Mouse (Mus musculus) myocyte (in vitro differentiated cells): ENCODE measurements around the gene Rabepk. TPM values are rescaled to one million over a fixed set of nuclear protein-coding genes. Genes with fewer than 3 reads are reported as not detected.
"Not testable (repeated sequence)": the region's sequence is repeated elsewhere in the genome, so short reads cannot be mapped to it uniquely, and the experiment has no call there.

Source experiments
- H3K27me3 ChIP-seq: one replicate; pipeline ENCODE4 v1.6.1; 2011; ENCODE audit not compliant: control insufficient read depth, insufficient read depth, insufficient read length
- H3K36me3 ChIP-seq: one replicate; pipeline ENCODE4 v1.6.1; 2011; ENCODE audit not compliant: control insufficient read depth, insufficient read depth
- H3K4me2 ChIP-seq: one replicate; pipeline ENCODE4 v1.6.1; 2011; ENCODE audit warnings: low read depth, control low read depth
- H3K4me3 ChIP-seq: one replicate; pipeline ENCODE4 v1.5.1; 2011; ENCODE audit warnings: mild to moderate bottlenecking, control low read depth, moderate library complexity
- H3K79me2 ChIP-seq: one replicate; pipeline ENCODE4 v1.6.1; 2011; ENCODE audit not compliant: control insufficient read depth, insufficient read depth
- H3ac ChIP-seq: one replicate; pipeline ENCODE4 v1.6.1; 2011; ENCODE audit not compliant: control insufficient read depth, insufficient read length
- CEBPB ChIP-seq: IDR thresholded peaks from 2 replicates; pipeline ENCODE4 v1.6.1; 2011; ENCODE audit warnings: mild to moderate bottlenecking, moderate library complexity; ENCODE audit not compliant: poor library complexity, insufficient read depth, severe bottlenecking
- E2F4 ChIP-seq: IDR thresholded peaks from one replicate; pipeline ENCODE4 v1.6.1; 2011; ENCODE audit warnings: mild to moderate bottlenecking, control low read depth, moderate library complexity; ENCODE audit not compliant: insufficient read depth
- MAX ChIP-seq: IDR thresholded peaks from one replicate; pipeline ENCODE4 v1.6.1; 2011; ENCODE audit warnings: low read depth, mild to moderate bottlenecking, control low read depth
- MYOD1 ChIP-seq, 3 experiments: IDR thresholded peaks; one replicate each; pipeline ENCODE4 v1.6.1; 2011; ENCODE audit warnings: control low read depth in 2 of 3, low read depth in 2 of 3, mild to moderate bottlenecking in 2 of 3, moderate library complexity in 1 of 3; ENCODE audit not compliant: insufficient read length in 2 of 3, control insufficient read depth in 1 of 3
- MYOG ChIP-seq, 3 experiments: IDR thresholded peaks; one replicate each; pipeline ENCODE4 v1.6.1; 2011; ENCODE audit warnings: control low read depth in 2 of 3, low read depth in 2 of 3, mild to moderate bottlenecking in 2 of 3; ENCODE audit not compliant: insufficient read length in 2 of 3, control insufficient read depth in 1 of 3, insufficient read depth in 1 of 3
- POLR2A ChIP-seq: IDR thresholded peaks from one replicate; pipeline ENCODE4 v1.6.1; 2011; ENCODE audit warnings: low read depth, mild to moderate bottlenecking, control low read depth, moderate library complexity; ENCODE audit not compliant: insufficient read length
- POLR2AphosphoS2 ChIP-seq: IDR thresholded peaks from one replicate; pipeline ENCODE4 v1.6.1; 2011; ENCODE audit warnings: low read depth, control low read depth; ENCODE audit not compliant: insufficient read length
- REST ChIP-seq: IDR thresholded peaks from one replicate; pipeline ENCODE4 v1.6.1; 2011; ENCODE audit warnings: mild to moderate bottlenecking, control low read depth, moderate library complexity; ENCODE audit not compliant: insufficient read depth, insufficient read length
- SRF ChIP-seq: IDR thresholded peaks from one replicate; pipeline ENCODE4 v1.6.1; 2011; ENCODE audit warnings: low read depth; ENCODE audit not compliant: control insufficient read depth, insufficient read length
- TCF12 ChIP-seq: IDR thresholded peaks from one replicate; pipeline ENCODE4 v1.6.1; 2011; ENCODE audit warnings: mild to moderate bottlenecking, control low read depth; ENCODE audit not compliant: poor library complexity, insufficient read depth, severe bottlenecking
- TCF3 ChIP-seq: IDR thresholded peaks from one replicate; pipeline ENCODE4 v1.6.1; 2011; ENCODE audit warnings: low read depth, control low read depth; ENCODE audit not compliant: insufficient read length
- USF1 ChIP-seq: IDR thresholded peaks from one replicate; pipeline ENCODE4 v1.6.1; 2011; ENCODE audit warnings: low read depth, mild to moderate bottlenecking, control low read depth, moderate library complexity
- polyA plus RNA-seq: library from polyadenylated mRNA; unstranded; fragments of >200 nt; fragmentation: generic; extraction: Trizol; gene quantifications from one replicate; pipeline ENCODE4 v1.2.1, GENCODE M21; 2012; ENCODE audit warnings: missing spikeins

Rabepk gene
- polyA plus RNA-seq, 1 experiment: 65.3 TPM

DNA sequence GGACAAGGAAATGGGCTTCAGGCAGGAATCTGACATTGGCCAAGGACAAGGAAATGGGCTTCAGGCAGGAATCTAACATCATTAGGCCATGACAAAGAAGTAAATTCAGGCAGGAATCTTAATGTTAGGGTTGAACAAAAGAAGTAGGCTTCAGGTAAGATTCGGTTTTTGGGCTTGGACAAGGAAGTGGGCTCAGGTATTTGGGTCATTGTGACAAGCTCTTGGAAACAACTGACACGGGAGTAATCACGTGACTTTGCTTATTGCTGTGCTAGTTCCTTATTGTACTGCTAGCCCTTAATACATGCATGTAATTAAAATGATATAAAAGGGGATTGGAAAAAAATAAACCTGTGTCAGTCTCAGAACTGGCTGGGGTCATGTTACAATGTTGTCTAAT, 36.0 kb upstream of the Rabepk start:
- no peak overlapping the region for H3K4me2 ChIP-seq
- H3K27me3 ChIP-seq: peaks cover 7% of the 10 kb centered on the region
- H3ac ChIP-seq: no peak overlapping the region
- no peak overlapping the region for H3K4me3 ChIP-seq
- H3K36me3 ChIP-seq: no peaks in the 10 kb centered on the region
- H3K79me2 ChIP-seq: no peaks in the 10 kb centered on the region
- TF ChIP-seq CEBPB: no peak
- no peak for TF ChIP-seq MAX
- TF ChIP-seq MYOG (IDR thresholded peaks at IDR 0.05; ENCODE audit: control insufficient read depth in 1 of 3, insufficient read depth in 1 of 3, insufficient read length in 2 of 3, low read depth in 2 of 3): no peak
- no peak for TF ChIP-seq MYOD1 (IDR thresholded peaks at IDR 0.05; ENCODE audit: control insufficient read depth in 1 of 3, insufficient read length in 2 of 3, low read depth in 2 of 3)
- TF ChIP-seq TCF12: no peak
- TF ChIP-seq TCF3: no peak
- TF ChIP-seq SRF: no peak
- no peak for TF ChIP-seq POLR2A
- no peak for TF ChIP-seq E2F4
- no peak for TF ChIP-seq USF1
- no peak for TF ChIP-seq POLR2AphosphoS2
- TF ChIP-seq REST: no peak

DNA sequence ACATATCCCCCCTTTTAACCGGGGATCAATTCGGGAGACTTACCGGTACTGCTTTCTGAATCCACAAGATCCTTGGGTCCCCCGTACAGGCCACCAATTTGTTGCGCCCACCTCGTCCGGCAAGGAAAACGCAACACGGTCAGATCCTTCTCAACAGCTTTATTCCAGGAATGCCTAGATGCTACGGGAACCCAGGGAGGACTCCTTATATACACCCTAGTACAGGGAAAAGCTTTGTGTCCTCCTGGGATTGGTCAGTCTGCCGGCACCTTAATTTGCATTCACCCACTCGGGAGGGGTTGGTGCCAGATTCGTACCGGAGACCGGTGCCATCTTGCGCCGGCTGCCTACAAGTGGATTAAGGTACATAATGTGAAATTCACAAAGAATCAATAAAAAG, 33.9 kb upstream of the Rabepk start:
- Histone ChIP-seq H3K79me2 (no peaks in the 10 kb centered on the region), H3ac (no peak overlapping the region), H3K27me3 (peaks cover 7% of the 10 kb centered on the region), H3K36me3 (no peaks in the 10 kb centered on the region), H3K4me2 (no peak overlapping the region), H3K4me3 (no peak overlapping the region)
- TF ChIP-seq TCF12 (no peak), MAX (no peak), SRF (no peak), E2F4 (no peak), CEBPB (no peak), TCF3 (no peak), POLR2A (no peak), REST (no peak), USF1 (no peak)

DNA sequence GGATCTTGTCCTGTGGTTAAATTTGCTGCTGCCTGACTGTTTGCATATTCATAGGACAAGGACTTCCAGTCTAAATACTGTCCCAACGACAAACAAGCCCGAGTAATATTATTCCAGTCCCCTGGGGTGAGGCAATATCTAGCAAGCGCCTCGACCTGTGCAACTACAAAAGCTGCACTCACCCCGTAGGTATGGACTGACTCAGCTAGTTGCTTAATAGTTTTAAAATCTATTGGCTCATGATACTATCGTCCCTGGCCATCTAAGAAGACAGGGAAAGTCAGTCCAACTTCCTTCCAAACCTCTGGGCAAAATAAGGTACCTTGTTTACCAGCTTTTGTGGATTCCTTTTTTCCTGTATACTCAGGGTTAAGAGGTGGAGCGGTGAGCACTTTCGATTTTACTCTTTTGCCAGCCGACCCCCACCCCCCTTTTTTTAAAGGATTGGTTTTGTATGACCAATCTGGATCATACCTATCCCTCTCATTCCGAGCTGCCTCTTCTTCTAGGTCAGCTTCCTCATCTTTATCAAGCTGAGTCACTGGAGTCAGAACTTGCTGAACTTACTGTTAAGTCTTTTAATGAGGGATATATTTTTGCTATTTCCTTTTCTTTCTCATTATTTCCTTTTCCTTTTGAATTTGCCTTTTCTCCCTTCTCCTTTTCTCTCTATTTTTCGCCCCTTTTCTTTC, 33.2 kb upstream of the Rabepk start, which contains the start of gene Gm34653:
Gene Gm34653 (plus strand): TSS at position 242 of the 692 bp plus-strand sequence.
- H3K36me3 ChIP-seq, H3ac ChIP-seq, H3K79me2 ChIP-seq, H3K27me3 ChIP-seq, H3K4me3 ChIP-seq: not testable (repeated sequence)
- H3K4me2 ChIP-seq: peak within 1 kb of the TSS; percentile 24
- TF ChIP-seq CEBPB: peak; percentile 49; the same call in 1 of the 2 replicates

DNA sequence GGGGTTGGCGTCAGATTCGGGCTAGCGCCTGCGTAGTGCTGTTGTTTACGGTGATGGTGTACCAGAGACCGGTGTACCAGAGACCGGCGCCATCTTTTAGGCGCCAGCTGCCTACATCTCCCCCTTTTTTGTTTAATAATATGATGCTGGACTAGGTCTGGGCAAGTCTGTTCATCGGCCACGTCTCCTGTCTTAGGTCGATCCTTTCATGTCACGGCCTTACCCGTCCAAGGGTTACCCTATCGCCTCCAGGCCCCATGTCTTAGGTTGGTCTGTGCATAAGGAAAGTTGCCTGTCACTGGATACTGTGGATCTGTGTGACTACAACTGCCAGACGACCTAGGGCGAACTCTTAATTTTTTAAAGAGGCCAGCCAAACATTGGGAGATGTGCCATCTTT, 30.4 kb upstream of the Rabepk start:
- H3K36me3 ChIP-seq, H3K27me3 ChIP-seq, H3K4me2 ChIP-seq, H3ac ChIP-seq, H3K79me2 ChIP-seq, H3K4me3 ChIP-seq: not testable (repeated sequence)

DNA sequence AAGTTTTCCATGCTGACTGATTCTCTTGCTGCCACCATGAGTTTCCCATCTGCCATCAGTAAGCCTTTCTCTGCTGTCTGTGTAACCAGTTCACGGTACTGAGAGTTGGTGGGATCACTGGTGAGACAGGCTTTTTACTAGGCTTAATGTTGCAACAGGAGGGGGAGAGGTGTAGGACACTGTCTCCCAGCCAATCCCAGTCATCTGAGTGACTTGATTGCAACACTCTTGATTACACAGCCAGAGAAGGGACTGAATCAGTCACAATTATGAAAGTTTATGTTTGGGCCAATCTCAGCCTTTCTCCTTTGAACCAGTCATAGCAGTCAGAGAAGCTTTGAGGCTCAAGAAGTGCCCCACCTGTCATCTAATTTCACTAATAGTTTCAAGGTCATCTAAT, 28.3 kb upstream of the Rabepk start:
- Histone ChIP-seq H3K4me2 (no peak overlapping the region), H3K4me3 (no peak overlapping the region), H3K79me2 (peaks cover 27% of the 10 kb centered on the region), H3K36me3 (no peaks in the 10 kb centered on the region), H3K27me3 (no peaks in the 10 kb centered on the region), H3ac (no peak overlapping the region)
- no peak for TF ChIP-seq E2F4
- no peak for TF ChIP-seq MYOG (IDR thresholded peaks at IDR 0.05; ENCODE audit: control insufficient read depth in 1 of 3, insufficient read depth in 1 of 3, insufficient read length in 2 of 3, low read depth in 2 of 3)
- TF ChIP-seq POLR2A: no peak
- TF ChIP-seq USF1: no peak

DNA sequence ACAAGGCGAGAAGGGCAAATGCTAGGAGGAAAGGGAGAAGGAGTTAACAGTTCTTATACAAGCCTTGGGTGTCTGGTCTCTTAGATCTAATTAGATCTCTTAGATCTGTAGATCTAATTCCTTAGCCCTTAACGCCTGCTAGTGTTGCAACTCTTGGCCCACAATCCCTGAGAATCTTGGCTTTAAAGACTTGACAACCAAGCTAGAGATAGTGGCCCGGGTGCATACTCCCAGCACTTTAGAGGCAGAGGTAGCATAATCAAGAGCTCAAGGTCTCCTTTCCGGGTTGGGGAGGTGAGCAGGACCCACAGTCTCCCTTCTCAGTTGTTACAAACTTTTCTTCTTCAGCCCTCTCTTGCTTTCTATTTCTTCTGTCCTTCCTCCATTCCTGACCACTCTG, 27.9 kb upstream of the Rabepk start:
- Histone ChIP-seq H3K4me3 (no peak overlapping the region), H3K27me3 (no peaks in the 10 kb centered on the region), H3K4me2 (no peak overlapping the region), H3K36me3 (no peaks in the 10 kb centered on the region), H3K79me2 (peaks cover 29% of the 10 kb centered on the region), H3ac (no peak overlapping the region)
- TF ChIP-seq TCF3: no peak
- TF ChIP-seq TCF12: no peak
- no peak for TF ChIP-seq CEBPB
- no peak for TF ChIP-seq MYOG (IDR thresholded peaks at IDR 0.05; ENCODE audit: control insufficient read depth in 1 of 3, insufficient read depth in 1 of 3, insufficient read length in 2 of 3, low read depth in 2 of 3)
- no peak for TF ChIP-seq REST
- no peak for TF ChIP-seq USF1
- TF ChIP-seq MAX: no peak
- TF ChIP-seq POLR2AphosphoS2: no peak
- no peak for TF ChIP-seq POLR2A
- no peak for TF ChIP-seq E2F4
- TF ChIP-seq SRF: no peak
- TF ChIP-seq MYOD1 (IDR thresholded peaks at IDR 0.05; ENCODE audit: control insufficient read depth in 1 of 3, insufficient read length in 2 of 3, low read depth in 2 of 3): no peak
